Mouse (Mus musculus) liver, embryonic 14.5 days (tissue): ENCODE data around the gene Lmx1a.

Source experiments
- CTCF ChIP-seq: IDR thresholded peaks from 2 replicates; pipeline ENCODE4 v1.5.1; 2016; ENCODE audit warnings: antibody characterized with exemption, low read depth, control low read depth
- EP300 ChIP-seq: IDR thresholded peaks from 2 replicates; pipeline ENCODE4 v1.6.1; 2016; ENCODE audit warnings: antibody characterized with exemption, low read depth

DNA sequence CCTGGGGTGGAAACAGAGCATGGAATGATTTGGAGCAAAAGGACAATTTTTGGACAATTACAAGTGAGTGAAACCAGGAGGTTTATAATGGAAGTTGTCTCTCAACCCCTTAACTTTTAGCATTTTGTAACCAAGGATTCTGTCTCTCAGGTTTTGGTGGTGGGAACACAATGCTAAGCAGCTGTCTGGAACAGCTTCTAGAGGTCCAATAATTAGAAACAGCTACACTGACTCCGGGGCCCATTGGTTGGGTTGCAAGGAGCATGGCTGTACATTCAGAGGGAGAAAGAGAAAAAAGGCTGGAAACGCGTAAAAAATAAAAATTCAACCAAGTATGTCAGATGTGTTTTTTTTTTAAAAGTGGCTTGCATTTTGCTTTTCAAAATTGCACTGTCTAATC lies 40.4 kb upstream of the Lmx1a start:
- TF ChIP-seq CTCF (no peak), EP300 (no peak)
